Mouse (Mus musculus) C2C12 (cell line): ENCODE data around the gene Plxna2. TPM values are rescaled to one million over a fixed set of nuclear protein-coding genes. Genes with fewer than 3 reads are reported as not detected.

ENCODE experiments used
- H3K27me3 ChIP-seq: one replicate; pipeline ENCODE4 v1.6.1; 2011; ENCODE audit not compliant: control insufficient read depth, insufficient read depth, insufficient read length
- H3K36me3 ChIP-seq: one replicate; pipeline ENCODE4 v1.6.1; 2011; ENCODE audit not compliant: control insufficient read depth, insufficient read depth
- H3K4me3 ChIP-seq: one replicate; pipeline ENCODE4 v1.5.1; 2011; ENCODE audit warnings: mild to moderate bottlenecking, control low read depth; ENCODE audit not compliant: poor library complexity, insufficient read depth, severe bottlenecking
- H3K79me2 ChIP-seq: one replicate; pipeline ENCODE4 v1.6.1; 2011; ENCODE audit not compliant: control insufficient read depth, insufficient read depth
- H3K79me3 ChIP-seq: one replicate; pipeline ENCODE4 v1.6.1; 2011; ENCODE audit warnings: low read depth, control low read depth
- H3ac ChIP-seq: one replicate; pipeline ENCODE3; 2011; ENCODE audit warnings: low read depth; ENCODE audit not compliant: control insufficient read depth, insufficient read length
- CEBPB ChIP-seq: IDR thresholded peaks from one replicate; pipeline ENCODE4 v1.6.1; 2011; ENCODE audit warnings: low read depth, mild to moderate bottlenecking, control low read depth, moderate library complexity
- CTCF ChIP-seq: IDR thresholded peaks from one replicate; pipeline ENCODE4 v1.5.1; 2011; ENCODE audit not compliant: control insufficient read depth, insufficient read depth, insufficient read length
- FOSL1 ChIP-seq: IDR thresholded peaks from one replicate; pipeline ENCODE4 v1.8.0; 2011; ENCODE audit warnings: mild to moderate bottlenecking, low read length; ENCODE audit not compliant: poor library complexity, insufficient read depth, severe bottlenecking
- MAX ChIP-seq: IDR thresholded peaks from one replicate; pipeline ENCODE4 v1.6.1; 2011; ENCODE audit warnings: mild to moderate bottlenecking, control low read depth
- MYOD1 ChIP-seq: IDR thresholded peaks from one replicate; pipeline ENCODE4 v1.6.1; 2011; ENCODE audit warnings: low read depth; ENCODE audit not compliant: control insufficient read depth, insufficient read length
- MYOG ChIP-seq: IDR thresholded peaks from one replicate; pipeline ENCODE4 v1.6.1; 2011; ENCODE audit not compliant: control insufficient read depth, insufficient read length; ENCODE audit errors: extremely low read depth
- USF1 ChIP-seq: IDR thresholded peaks from one replicate; pipeline ENCODE4 v1.6.1; 2011; ENCODE audit warnings: low read depth, mild to moderate bottlenecking, control low read depth, moderate library complexity
- polyA plus RNA-seq: library from polyadenylated mRNA; unstranded; fragments of >200 nt; fragmentation: generic; extraction: Trizol; gene quantifications from one replicate; pipeline ENCODE4 v1.2.1, GENCODE M21; 2012; ENCODE audit warnings: missing spikeins

Plxna2 gene
- polyA plus RNA-seq, 1 experiment: 4.2 TPM

DNA sequence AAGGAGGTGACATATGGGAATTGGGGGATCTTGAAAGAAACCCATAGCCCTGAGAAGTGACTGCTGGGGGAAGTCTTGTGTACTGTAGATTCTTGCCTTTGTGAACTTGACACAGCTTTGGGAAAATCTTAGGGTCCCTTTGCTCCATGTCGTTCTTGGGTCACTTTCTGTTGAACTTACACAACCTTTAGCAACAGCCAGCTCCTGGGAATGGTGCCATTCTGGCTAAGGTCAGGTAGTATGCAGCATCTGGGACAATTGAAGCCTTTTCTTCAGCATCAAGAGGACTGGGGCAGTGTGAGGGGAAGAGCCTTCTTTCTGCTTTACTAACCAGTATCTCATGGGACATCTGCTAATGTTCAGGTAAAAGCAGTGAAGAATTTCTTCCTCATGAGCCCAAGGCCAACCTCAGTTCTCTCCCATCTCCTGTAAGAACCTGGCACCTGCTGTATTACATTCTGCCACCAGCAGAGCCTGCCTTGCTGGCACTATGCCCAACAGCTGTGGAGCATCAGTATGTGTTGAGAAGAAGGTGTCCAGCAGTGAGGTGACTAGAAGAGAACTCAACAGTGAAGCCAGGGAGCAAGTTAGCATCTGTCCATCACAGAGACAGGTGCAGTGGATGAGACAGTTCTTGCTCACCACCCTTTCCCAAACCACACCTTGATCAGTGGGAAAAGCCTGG is 86.3 kb downstream of the Plxna2 start:
- Histone ChIP-seq H3K79me3 (no peaks in the 10 kb centered on the region), H3K27me3 (no peaks in the 10 kb centered on the region), H3K4me3 (no peak overlapping the region), H3K36me3 (no peaks in the 10 kb centered on the region), H3ac (no peak overlapping the region), H3K79me2 (no peaks in the 10 kb centered on the region)
- TF ChIP-seq CTCF (no peak), MYOG (no peak), MYOD1 (no peak), CEBPB (no peak), USF1 (no peak), FOSL1 (no peak)

DNA sequence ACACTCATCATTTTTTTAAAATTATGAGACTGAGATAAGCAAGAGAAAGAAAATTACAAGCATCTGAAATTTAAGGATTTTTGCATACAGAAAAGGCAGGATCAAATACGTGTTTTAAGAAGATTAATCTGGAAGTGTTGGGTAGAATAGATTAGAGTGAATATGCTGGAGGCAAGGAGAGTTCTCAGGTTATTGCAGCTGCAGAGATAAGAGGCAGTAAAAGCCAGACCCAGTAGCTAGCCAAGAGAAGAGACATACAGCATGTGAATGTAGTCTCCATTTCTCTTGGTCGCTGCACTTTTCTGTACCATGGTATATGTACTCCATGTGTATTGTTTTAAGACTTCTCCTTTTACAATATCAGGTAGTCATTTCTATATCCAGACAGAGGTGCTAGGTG is 88.5 kb downstream of the Plxna2 start:
- no peak for TF ChIP-seq CTCF
- no peak for TF ChIP-seq MYOD1
- no peak for TF ChIP-seq CEBPB
- TF ChIP-seq FOSL1: no peak
- TF ChIP-seq USF1: no peak
- no peak for TF ChIP-seq MAX
- no peak for TF ChIP-seq MYOG
- Histone ChIP-seq H3K79me2 (no peaks in the 10 kb centered on the region), H3K79me3 (no peaks in the 10 kb centered on the region), H3ac (no peak overlapping the region), H3K4me3 (no peak overlapping the region), H3K27me3 (no peaks in the 10 kb centered on the region), H3K36me3 (no peaks in the 10 kb centered on the region)

DNA sequence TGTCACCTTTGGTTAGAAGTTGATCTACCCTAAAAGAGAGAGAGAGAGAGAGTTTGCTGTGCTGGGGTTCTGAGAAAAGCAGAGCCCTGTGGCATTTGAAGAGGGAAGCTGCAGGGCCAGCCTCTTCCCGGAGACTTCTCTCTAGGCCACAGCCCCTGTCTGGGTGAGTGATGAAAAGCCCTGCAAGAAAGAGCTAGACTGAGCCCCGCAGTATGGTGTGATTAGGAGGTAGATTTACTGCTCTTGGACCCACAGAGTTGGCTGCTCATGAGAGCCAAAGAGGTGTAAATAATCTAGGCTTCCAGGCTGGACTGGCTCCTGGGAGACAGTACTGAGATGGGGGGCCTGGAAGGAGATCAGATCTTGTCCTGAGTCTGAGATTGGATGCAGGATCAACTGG is 94.4 kb downstream of the Plxna2 start:
- Histone ChIP-seq H3K4me3 (no peak overlapping the region), H3K79me2 (no peaks in the 10 kb centered on the region), H3K27me3 (no peaks in the 10 kb centered on the region), H3ac (no peak overlapping the region), H3K79me3 (no peaks in the 10 kb centered on the region), H3K36me3 (no peaks in the 10 kb centered on the region)
- TF ChIP-seq MAX (no peak), MYOG (no peak), CTCF (no peak), FOSL1 (no peak), USF1 (no peak), MYOD1 (no peak), CEBPB (no peak)

DNA sequence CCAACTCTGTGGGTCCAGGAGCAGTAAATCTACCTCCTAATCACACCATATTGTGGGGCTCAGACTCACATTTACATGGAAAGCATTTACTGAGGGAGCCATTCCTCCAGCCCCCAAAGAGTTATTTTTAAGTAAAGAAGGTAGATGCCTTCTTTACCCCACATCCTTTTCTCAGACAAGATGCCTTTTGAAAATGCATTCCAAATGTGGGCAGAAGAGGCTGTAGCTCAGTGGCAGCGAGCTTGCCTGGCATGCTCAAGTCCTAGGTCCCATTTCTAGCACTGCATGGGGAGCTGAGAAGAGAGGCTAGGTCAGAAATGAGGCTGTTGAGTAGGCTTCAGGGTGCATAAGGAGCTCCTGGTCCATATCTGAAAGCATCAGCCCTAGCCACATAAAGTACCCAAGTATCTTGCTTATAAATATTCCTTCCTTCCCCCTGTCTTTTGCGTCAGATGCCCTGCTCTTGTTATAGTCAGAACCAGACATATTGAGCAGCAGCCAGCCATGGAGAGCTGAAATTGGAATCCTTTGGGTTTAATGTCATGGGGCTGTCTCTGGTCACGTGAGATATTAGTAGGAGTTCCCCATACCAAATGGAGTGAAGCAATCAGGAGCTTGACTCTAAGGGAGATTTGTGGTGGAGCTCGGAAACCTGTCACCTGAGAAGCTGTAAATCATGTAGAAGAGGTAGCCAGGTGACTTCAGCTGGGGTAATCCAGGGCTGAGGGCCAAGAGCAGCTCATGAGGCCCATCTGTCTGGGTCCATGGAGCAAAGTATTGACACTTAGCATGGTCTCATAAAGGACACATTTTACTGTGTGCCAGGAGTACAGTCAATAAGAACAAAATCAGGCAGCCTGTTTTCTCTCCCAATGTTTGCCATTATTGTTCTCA is 96.4 kb downstream of the Plxna2 start:
- no peak overlapping the region for H3K4me3 ChIP-seq
- no peak for TF ChIP-seq CTCF
- no peak for TF ChIP-seq FOSL1
- TF ChIP-seq MYOG: no peak
- no peak for TF ChIP-seq USF1
- TF ChIP-seq MAX: no peak
- TF ChIP-seq CEBPB: no peak
- no peak for TF ChIP-seq MYOD1

DNA sequence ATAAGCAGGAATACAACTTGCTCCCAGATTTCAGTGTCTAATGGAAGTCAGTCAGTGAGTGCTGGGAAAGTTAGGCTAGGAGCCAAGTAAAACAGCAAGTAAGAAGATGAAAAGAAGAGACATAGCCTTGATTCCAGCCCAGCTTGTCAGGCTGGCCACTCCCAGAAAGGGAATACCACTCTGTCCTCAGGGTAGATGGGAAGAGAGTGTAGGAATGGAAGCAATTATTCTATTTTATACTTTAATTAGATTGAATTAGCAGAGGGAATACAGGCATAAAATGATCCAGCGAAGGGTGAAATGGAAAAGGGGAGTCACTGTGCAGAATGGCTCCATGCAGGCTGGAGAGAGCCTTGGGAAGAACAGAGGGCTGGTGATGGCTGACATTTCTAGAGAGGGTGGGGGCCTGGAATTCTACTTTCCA is 99.4 kb downstream of the Plxna2 start:
- H3K36me3 ChIP-seq: no peaks in the 10 kb centered on the region
- no peaks in the 10 kb centered on the region for H3K79me2 ChIP-seq
- no peak for TF ChIP-seq CTCF
- no peak for TF ChIP-seq CEBPB
- no peak for TF ChIP-seq MYOG
- TF ChIP-seq FOSL1: no peak
- TF ChIP-seq MAX: no peak
- no peak for TF ChIP-seq MYOD1
- TF ChIP-seq USF1: no peak
- no peak overlapping the region for H3K4me3 ChIP-seq
- H3K79me3 ChIP-seq: no peaks in the 10 kb centered on the region
- no peak overlapping the region for H3ac ChIP-seq
- H3K27me3 ChIP-seq: no peaks in the 10 kb centered on the region

More for the DNA sequence above, 96.4 kb downstream of the Plxna2 start:
- Histone ChIP-seq H3K36me3 (no peaks in the 10 kb centered on the region), H3K27me3 (no peaks in the 10 kb centered on the region), H3K79me2 (no peaks in the 10 kb centered on the region), H3ac (no peak overlapping the region), H3K79me3 (no peaks in the 10 kb centered on the region)
